Mouse (Mus musculus) retina, adult 2 months (tissue): ENCODE data around the gene Itih3.

ENCODE experiments used
- DNase-seq: peaks from one replicate; pipeline ENCODE4 v3.0.0-alpha.2; 2012; ENCODE audit warnings: low read depth, low spot score

Itih3 gene

GRCm38 (mm10) chr14:30902628-30903027 lies 20.9 kb downstream of the Itih3 start:
- DNase-seq = no peak

DNA sequence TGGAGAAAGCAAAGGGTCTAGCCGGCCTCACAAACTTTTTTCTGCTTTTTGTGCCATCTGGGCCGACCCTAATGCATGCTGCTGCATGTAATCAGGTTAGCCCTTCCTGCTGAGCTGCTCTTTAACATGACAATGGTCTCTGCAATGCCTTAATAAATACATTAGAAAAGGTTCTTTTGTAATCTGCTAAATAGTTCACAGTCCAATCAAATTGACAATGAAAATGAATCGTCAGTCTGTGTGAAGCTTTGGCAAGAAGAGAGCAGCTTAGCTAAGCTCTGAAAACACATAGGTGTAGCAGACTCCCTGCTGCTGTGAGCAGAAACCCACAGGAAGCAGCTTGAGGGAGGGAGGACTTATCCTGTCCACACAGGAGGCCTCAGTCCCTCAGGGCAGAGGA lies 23.6 kb downstream of the Itih3 start:
- no peak for DNase-seq

DNA sequence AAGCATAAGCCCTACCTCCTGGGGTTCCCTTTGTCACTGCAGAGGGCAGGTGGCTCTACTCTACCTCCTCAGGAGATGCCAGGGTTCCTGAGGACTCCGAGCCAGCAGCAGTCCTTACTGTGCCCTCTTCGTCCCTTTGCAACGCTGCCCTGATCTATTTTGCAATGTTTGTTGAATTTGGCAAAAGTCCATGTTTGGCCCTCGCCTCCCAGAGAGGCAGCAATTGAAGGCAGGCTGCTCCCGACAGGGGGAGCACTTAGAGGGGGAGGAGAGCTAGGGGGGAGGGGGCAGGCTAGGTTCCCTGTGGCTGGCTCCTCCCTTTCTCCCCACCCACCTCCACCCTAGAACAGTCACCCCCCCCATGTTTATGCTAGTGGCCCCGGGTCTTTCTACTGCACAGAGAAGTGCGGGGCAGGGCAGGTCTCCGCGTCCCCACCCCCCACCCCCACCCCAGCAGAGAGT lies 35.3 kb downstream of the Itih3 start:
- no peak for DNase-seq

- no peak for DNase-seq
Measured at GRCm38 (mm10) chr14:30886204-30886603, 37.4 kb downstream of the Itih3 start, which contains the start of gene Itih4. Gene Itih4 (plus strand): TSS chr14:30886476.

GRCm38 (mm10) chr14:30885298-30885697 lies 38.3 kb downstream of the Itih3 start:
- no peak for DNase-seq

DNA sequence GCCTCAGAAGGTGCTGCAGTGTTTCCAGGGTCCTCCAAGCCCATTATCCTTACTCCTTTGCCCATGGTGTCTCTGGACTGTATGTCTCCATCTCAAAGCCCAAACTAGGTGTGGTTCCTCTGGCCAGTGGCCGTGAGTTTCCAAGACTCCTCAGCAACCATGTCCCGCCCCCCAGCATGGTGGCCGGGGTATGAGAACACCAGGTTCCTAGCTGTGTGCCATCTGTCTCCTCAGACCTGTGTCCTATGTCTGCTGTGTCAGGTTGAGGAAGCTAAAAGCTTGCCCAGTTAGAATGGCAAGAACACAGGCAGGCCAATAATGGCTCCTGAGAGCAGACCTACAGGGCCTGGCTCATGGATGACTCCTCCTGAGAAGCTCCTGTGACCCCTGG lies 41.8 kb downstream of the Itih3 start:
- no peak for DNase-seq

- no peak for DNase-seq
Measured at GRCm38 (mm10) chr14:30880811-30881717, 42.5 kb downstream of the Itih3 start.

DNA sequence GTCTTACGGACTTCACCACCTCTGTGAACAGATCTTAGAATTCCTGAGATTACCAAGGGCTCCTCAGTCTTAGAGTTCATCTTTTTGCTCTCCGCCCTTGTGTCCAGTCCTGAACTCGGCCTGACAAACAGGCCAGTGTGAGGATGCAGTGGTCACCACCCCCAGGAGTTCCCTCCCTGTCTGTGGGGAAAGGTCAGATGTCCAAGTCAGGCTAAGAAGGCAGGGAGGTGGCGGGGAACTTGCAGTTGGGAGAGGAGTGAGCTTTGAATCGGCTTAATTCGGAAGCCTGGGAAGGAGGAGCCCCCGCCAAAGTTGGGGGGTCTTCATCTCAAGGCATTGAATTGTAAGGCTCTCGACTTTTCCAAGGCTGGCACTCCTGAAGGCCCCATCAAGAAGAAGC lies 43.3 kb downstream of the Itih3 start:
- DNase-seq = no peak

- DNase-seq = no peak
Measured at GRCm38 (mm10) chr14:30879794-30880193, 43.8 kb downstream of the Itih3 start.

- DNase-seq = no peak
Measured at GRCm38 (mm10) chr14:30878958-30879571, 44.5 kb downstream of the Itih3 start, which contains the start of gene Mustn1. Gene Mustn1 (plus strand): TSS chr14:30879200.

DNA sequence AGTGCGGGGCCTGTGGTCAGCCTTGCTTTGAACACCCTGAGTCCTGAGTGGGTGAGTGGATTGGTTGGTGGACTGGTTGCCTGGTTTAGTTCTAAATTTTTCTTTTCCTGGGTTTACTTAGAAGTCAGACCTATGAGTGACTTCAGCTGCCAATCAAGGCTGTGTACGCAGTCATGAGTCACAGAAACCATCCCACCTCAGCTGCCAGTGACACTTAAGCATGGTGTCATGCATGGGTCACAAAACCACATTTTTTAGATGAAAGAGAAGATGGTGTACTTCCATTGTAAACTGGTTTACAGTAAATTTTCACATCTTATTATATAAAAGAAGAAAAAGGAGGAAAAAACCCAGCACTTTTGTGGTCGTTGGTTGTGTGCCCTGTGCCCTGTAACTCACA lies 45.7 kb downstream of the Itih3 start:
- DNase-seq = no peak

GRCm38 (mm10) chr14:30876451-30876850 lies 47.1 kb downstream of the Itih3 start:
- DNase-seq = no peak

GRCm38 (mm10) chr14:30875955-30876354 lies 47.6 kb downstream of the Itih3 start:
- DNase-seq = no peak

- DNase-seq = no peak
Measured at GRCm38 (mm10) chr14:30875130-30875865, 48.3 kb downstream of the Itih3 start.

DNA sequence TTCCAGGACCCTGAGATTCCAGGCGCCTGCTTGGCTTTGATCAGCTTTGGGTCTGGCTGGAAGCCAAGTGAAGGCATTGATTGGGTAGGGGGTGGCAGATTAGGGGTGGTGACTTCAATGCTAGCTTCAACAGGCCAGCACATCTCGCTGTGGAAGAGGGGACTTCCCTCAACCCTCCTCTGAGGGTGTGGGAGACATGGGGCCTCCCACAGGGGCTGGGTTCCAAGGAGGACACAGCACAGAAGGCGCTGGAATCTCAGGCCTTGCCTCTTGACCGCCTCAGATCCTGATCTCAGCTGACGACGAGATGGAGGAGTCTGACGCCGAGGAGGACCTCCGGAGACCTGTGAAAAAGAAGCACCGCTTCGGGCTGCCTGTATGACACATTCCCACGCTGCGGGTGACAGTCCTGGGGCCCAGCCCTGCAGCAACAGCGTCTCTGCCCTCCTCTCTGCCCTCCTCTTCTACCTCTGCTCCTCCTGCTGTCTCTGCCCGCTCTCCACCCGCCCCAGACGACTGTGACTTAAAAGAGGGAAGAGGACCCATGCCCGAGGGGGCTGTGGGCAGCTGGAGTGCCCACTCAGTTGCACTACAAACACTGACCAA lies 49.4 kb downstream of the Itih3 start:
- DNase-seq = no peak

- DNase-seq = no peak
Measured at GRCm38 (mm10) chr14:30870206-30871147, 53.1 kb downstream of the Itih3 start.

- no peak for DNase-seq
Measured at GRCm38 (mm10) chr14:30869391-30869801, 54.2 kb downstream of the Itih3 start.

DNA sequence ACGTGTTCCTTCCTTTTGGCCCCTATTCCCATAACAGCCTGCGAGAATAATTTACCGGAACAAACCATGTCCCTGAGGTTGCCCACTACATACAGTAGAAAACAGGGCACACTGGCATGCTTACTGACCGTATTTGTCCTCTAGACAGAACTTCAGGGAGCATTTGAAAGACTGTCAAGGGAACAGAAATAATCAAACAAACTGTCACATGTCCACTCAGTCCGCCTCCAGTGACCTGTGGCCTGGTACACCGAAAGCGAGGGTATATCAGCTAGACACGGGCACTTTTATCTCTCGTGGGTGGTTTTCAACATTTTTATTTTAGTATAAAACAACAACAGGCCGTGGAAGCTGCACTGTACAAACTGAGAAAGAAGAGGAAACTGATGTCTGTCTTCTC lies 54.7 kb downstream of the Itih3 start:
- no peak for DNase-seq

GRCm38 (mm10) chr14:30867042-30867441 lies 56.5 kb downstream of the Itih3 start:
- DNase-seq = peak; percentile 36

- DNase-seq = no peak
Measured at GRCm38 (mm10) chr14:30865311-30865710, 58.2 kb downstream of the Itih3 start.

GRCm38 (mm10) chr14:30862368-30862767 lies 61.2 kb downstream of the Itih3 start:
- no peak for DNase-seq
